Mouse (Mus musculus) intestine, postnatal 0 days (tissue): ENCODE measurements around the gene Ankrd39. TPM values are rescaled to one million over a fixed set of nuclear protein-coding genes. Genes with fewer than 3 reads are reported as not detected.

Experiments
- ATAC-seq: fragments of 200-750 bp; cut with Nextera tagmentation; 2 replicates; pipeline ENCODE4 v1.8.0; 2017; ENCODE audit warnings: mild to moderate bottlenecking, moderate TSS enrichment, moderate library complexity
- H3K27ac ChIP-seq: fragments of 300-500 bp; sonication (generic); 2 replicates; pipeline ENCODE4 v1.5.1; 2014; ENCODE audit warnings: mild to moderate bottlenecking, low read depth, low read length, moderate library complexity
- H3K27me3 ChIP-seq: fragments of 300-500 bp; sonication (generic); replicated peaks from 2 replicates; pipeline ENCODE4 v1.6.1; 2014; ENCODE audit warnings: low read length, mixed read lengths; ENCODE audit not compliant: control insufficient read depth, insufficient read depth
- H3K36me3 ChIP-seq: fragments of 300-500 bp; sonication (generic); 2 replicates; pipeline ENCODE4 v1.6.1; 2014; ENCODE audit warnings: mild to moderate bottlenecking, moderate library complexity; ENCODE audit not compliant: control insufficient read depth, insufficient read depth
- H3K4me1 ChIP-seq: fragments of 300-500 bp; sonication (generic); replicated peaks from 2 replicates; pipeline ENCODE4 v1.6.1; 2014; ENCODE audit warnings: antibody characterized with exemption, low read length, mixed read lengths; ENCODE audit not compliant: control insufficient read depth, insufficient read depth
- H3K4me2 ChIP-seq: fragments of 300-500 bp; sonication (generic); replicated peaks from 2 replicates; pipeline ENCODE4 v1.6.1; 2014; ENCODE audit warnings: low read depth, mild to moderate bottlenecking, moderate library complexity
- H3K4me3 ChIP-seq: fragments of 300-500 bp; sonication (generic); 2 replicates; pipeline ENCODE4 v1.5.1; 2014; ENCODE audit warnings: low read depth, low read length
- H3K9ac ChIP-seq: fragments of 300-500 bp; sonication (generic); 2 replicates; pipeline ENCODE4 v1.6.1; 2014; ENCODE audit warnings: mild to moderate bottlenecking, low read depth, low read length
- H3K9me3 ChIP-seq: fragments of 300-500 bp; sonication (generic); 2 replicates; pipeline ENCODE4 v1.6.1; 2016; ENCODE audit warnings: mixed run types; ENCODE audit not compliant: control insufficient read depth
- CTCF ChIP-seq: sonication (generic); IDR thresholded peaks from 2 replicates; pipeline ENCODE4 v1.5.1; 2016; ENCODE audit warnings: low read depth, mild to moderate bottlenecking, control low read depth, antibody characterized with exemption, moderate library complexity
- WGBS: fragments of 180-500 bp; shearing (Covaris S2); extraction: QIAGEN DNeasy Blood & Tissue Kit; methylation state at CpG from one replicate; pipeline ENCODE4 v1.1.7; 2014; 5-methylcytosine and 5-hydroxymethylcytosine counted together
- polyA plus RNA-seq: library from polyadenylated mRNA; unstranded; fragments of >200 nt; fragmentation: Nextera tagmentation; extraction: Ambion mirVana; gene quantifications from 2 replicates; pipeline ENCODE4 v1.2.1, GENCODE M21; 2015

The Ankrd39 gene
- polyA plus RNA-seq, 1 experiment from 2014 or later, result 15.0 TPM

GRCm38 (mm10) chr1:36536397-36536728, 10.9 kb downstream of the Ankrd39 start:
- H3K27me3 ChIP-seq, result no peaks in the 10 kb centered on the region
- H3K4me1 ChIP-seq, result no peaks in the 10 kb centered on the region; the same call in 1 of the 2 replicates
- no peak overlapping the region for H3K4me3 ChIP-seq
- no peak overlapping the region; the same call in 1 of the 2 replicates for H3K27ac ChIP-seq
- 69% methylated on average over 8 of the region's 8 CpGs for whole genome bisulfite sequencing
- H3K9ac ChIP-seq, result no peak overlapping the region
- TF ChIP-seq CTCF, result no peak
- no peaks in the 10 kb centered on the region for H3K9me3 ChIP-seq
- H3K4me2 ChIP-seq, result no peak overlapping the region
- no peak for ATAC-seq
- peaks cover 34% of the 10 kb centered on the region for H3K36me3 ChIP-seq

GRCm38 (mm10) chr1:36535477-36536396, 11.5 kb downstream of the Ankrd39 start:
- H3K27ac ChIP-seq, result no peak overlapping the region
- TF ChIP-seq CTCF, result no peak
- no peak overlapping the region for H3K4me2 ChIP-seq
- peaks cover 33% of the 10 kb centered on the region for H3K36me3 ChIP-seq
- no peaks in the 10 kb centered on the region; the same call in 1 of the 2 replicates for H3K4me1 ChIP-seq
- WGBS, result 83% methylated on average over 11 of the region's 11 CpGs
- no peak overlapping the region for H3K4me3 ChIP-seq
- ATAC-seq, result no peak
- H3K9ac ChIP-seq, result no peak overlapping the region
- H3K27me3 ChIP-seq, result no peaks in the 10 kb centered on the region
- no peaks in the 10 kb centered on the region for H3K9me3 ChIP-seq

- Histone ChIP-seq H3K4me2 (0 out of 2 replicates have a peak overlapping the region, but pooled peaks have one; percentile 27), H3K4me3 (no peak overlapping the region), H3K36me3 (peaks cover 24% of the 10 kb centered on the region), H3K27me3 (no peaks in the 10 kb centered on the region), H3K27ac (no peak overlapping the region), H3K9ac (no peak overlapping the region), H3K9me3 (no peaks in the 10 kb centered on the region), H3K4me1 (no peaks in the 10 kb centered on the region; the same call in 1 of the 2 replicates)
- peak; percentile 53 for TF ChIP-seq CTCF
- 48% methylated on average over 6 of the region's 6 CpGs for WGBS
- peak; percentile 54 for ATAC-seq
Measured at GRCm38 (mm10) chr1:36534595-36535058, 12.6 kb downstream of the Ankrd39 start.

GRCm38 (mm10) chr1:36533546-36533945, 13.7 kb downstream of the Ankrd39 start:
- Histone ChIP-seq H3K27me3 (no peaks in the 10 kb centered on the region), H3K27ac (no peak overlapping the region), H3K4me2 (no peak overlapping the region), H3K4me1 (no peaks in the 10 kb centered on the region; the same call in 1 of the 2 replicates), H3K9me3 (no peaks in the 10 kb centered on the region), H3K4me3 (no peak overlapping the region), H3K9ac (no peak overlapping the region), H3K36me3 (peaks cover 15% of the 10 kb centered on the region)
- TF ChIP-seq CTCF, result no peak
- no peak for ATAC-seq
- WGBS, result 79% methylated on average over 6 of the region's 6 CpGs

GRCm38 (mm10) chr1:36531461-36531860, 15.8 kb downstream of the Ankrd39 start:
- ATAC-seq, result no peak
- Histone ChIP-seq H3K4me1 (no peaks in the 10 kb centered on the region; the same call in 1 of the 2 replicates), H3K27ac (no peak overlapping the region), H3K9ac (no peak overlapping the region), H3K9me3 (no peaks in the 10 kb centered on the region), H3K36me3 (peaks cover 18% of the 10 kb centered on the region), H3K4me3 (no peak overlapping the region), H3K27me3 (no peaks in the 10 kb centered on the region), H3K4me2 (no peak overlapping the region)
- 89% methylated on average over 12 of the region's 12 CpGs for WGBS
- no peak for TF ChIP-seq CTCF

GRCm38 (mm10) chr1:36530962-36531361, 16.3 kb downstream of the Ankrd39 start:
- 90% methylated on average over 7 of the region's 7 CpGs for WGBS
- Histone ChIP-seq H3K9me3 (no peaks in the 10 kb centered on the region), H3K27ac (no peak overlapping the region), H3K4me3 (no peak overlapping the region), H3K9ac (no peak overlapping the region), H3K36me3 (peaks cover 17% of the 10 kb centered on the region), H3K4me2 (no peak overlapping the region), H3K4me1 (no peaks in the 10 kb centered on the region; the same call in 1 of the 2 replicates), H3K27me3 (no peaks in the 10 kb centered on the region)
- TF ChIP-seq CTCF, result no peak
- ATAC-seq, result no peak
